Comparison of ENCODE assay signal across 8 mouse cellular contexts in the genomic region with DNA sequence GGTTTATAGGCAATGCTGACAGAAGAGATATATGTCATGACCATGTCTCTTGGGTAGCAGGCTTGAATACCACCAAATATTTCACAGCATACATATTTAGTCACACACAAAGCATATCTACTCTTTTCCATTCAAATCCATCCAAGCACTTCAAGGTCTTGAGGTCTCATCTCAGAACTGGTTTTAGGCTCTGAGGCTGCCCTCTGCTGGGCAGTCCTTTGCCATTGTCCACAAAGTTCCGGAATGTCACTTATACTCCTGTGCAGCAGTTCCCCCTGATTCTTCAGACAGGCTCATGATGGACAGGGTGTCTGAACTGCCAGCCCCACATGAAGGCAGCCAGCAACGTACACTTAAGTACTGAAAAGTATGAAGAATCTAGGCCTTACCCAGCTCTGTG. TPM values are rescaled to one million over a fixed set of nuclear protein-coding genes. Genes with fewer than 3 reads are reported as not detected.
DNase-seq lines count a peak whose midpoint lies in the region; ATAC-seq and TF ChIP-seq lines count a peak whose summit lies in the region.

No protein-coding gene starts in this region.

- peak; percentile 56 for DNase-seq in hindbrain, embryonic 14.5 days (ENCODE audit: low spot score)
- no peak for DNase-seq in CH12.LX (ENCODE audit: extremely low read depth)
- peak; percentile 69 for DNase-seq in adrenal gland, postnatal 14 days
- peak; percentile 26 for DNase-seq in limb, embryonic 14.5 days (ENCODE audit: low spot score)
- DNase-seq in frontal cortex, postnatal 25 days (ENCODE audit: low spot score in 2 of 2) = no peak
- DNase-seq in layer of hippocampus, adult 11-12 months (ENCODE audit: low spot score) = no peak
- DNase-seq in cerebellum, adult 9-11 months = no peak

- no peaks in the 10 kb centered on the region for H3K79me2 ChIP-seq in CH12.LX (replicated peaks; ENCODE audit: control insufficient read depth, extremely low read depth, insufficient read depth, poor library complexity, severe bottlenecking)

- no peaks in the 10 kb centered on the region for H3K27me3 ChIP-seq in hindbrain, embryonic 14.5 days (ENCODE audit: control insufficient read depth, insufficient read depth, low read length)
- peaks cover 9% of the 10 kb centered on the region for H3K27me3 ChIP-seq in hindbrain, embryonic 12.5 days
- no peaks in the 10 kb centered on the region for H3K27me3 ChIP-seq in CH12.LX (replicated peaks)
- peaks cover 16% of the 10 kb centered on the region for H3K27me3 ChIP-seq in limb, embryonic 14.5 days (ENCODE audit: control insufficient read depth, insufficient read depth, low read length)

- ATAC-seq in hindbrain, embryonic 14.5 days (ENCODE audit: low FRiP score) = no peak
- no peak for ATAC-seq in hindbrain, embryonic 12.5 days (ENCODE audit: low FRiP score)
- ATAC-seq in limb, embryonic 14.5 days (ENCODE audit: low FRiP score, low read depth) = no peak

- TF ChIP-seq RAD21 in CH12.LX (IDR thresholded peaks at IDR 0.05; ENCODE audit: low read depth, low read length) = peak; percentile 28

- TF ChIP-seq CTCF in CH12.LX (conservative IDR thresholded peaks at IDR 0.05 in 1 of 2, IDR thresholded peaks at IDR 0.05 in 1 of 2; ENCODE audit: low read depth in 2 of 2, low read length in 2 of 2) = peak in 1 of 2 experiments; percentile 63; a peak in 2 of 4 replicates

- in situ Hi-C loops in CH12.LX (cut with MboI; ENCODE audit: low pct_ligation_motif_present, low pct_unique_long_range_greater_than_20kb, low sequenced_read_pairs) = no loop called here

- H3K36me3 ChIP-seq in hindbrain, embryonic 14.5 days (replicated peaks; ENCODE audit: control insufficient read depth, insufficient read depth) = peaks cover 36% of the 10 kb centered on the region
- H3K36me3 ChIP-seq in hindbrain, embryonic 12.5 days = peaks cover 33% of the 10 kb centered on the region
- H3K36me3 ChIP-seq in CH12.LX (replicated peaks in 1 of 2; ENCODE audit: control insufficient read depth in 1 of 2, insufficient read depth in 1 of 2, low read length in 1 of 2) = peaks cover 28 to 42% of the 10 kb centered on the region in 2 experiments
- peaks cover 25% of the 10 kb centered on the region for H3K36me3 ChIP-seq in limb, embryonic 14.5 days (ENCODE audit: control insufficient read depth, insufficient read depth, low read length)

- H3K4me1 ChIP-seq in hindbrain, embryonic 14.5 days (replicated peaks; ENCODE audit: control insufficient read depth, insufficient read depth, low read length) = peaks cover 9% of the 10 kb centered on the region; the same call in 1 of the 2 replicates
- H3K4me1 ChIP-seq in hindbrain, embryonic 12.5 days = peaks cover 11% of the 10 kb centered on the region
- peaks cover 7 to 23% of the 10 kb centered on the region in 2 experiments for H3K4me1 ChIP-seq in CH12.LX (ENCODE audit: control insufficient read depth in 1 of 2, insufficient read depth in 2 of 2)
- peaks cover 5% of the 10 kb centered on the region for H3K4me1 ChIP-seq in limb, embryonic 14.5 days (ENCODE audit: control insufficient read depth, insufficient read depth, low read length)

- H3K9ac ChIP-seq in hindbrain, embryonic 14.5 days = no peak overlapping the region
- no peak overlapping the region for H3K9ac ChIP-seq in hindbrain, embryonic 12.5 days
- no peak overlapping the region for H3K9ac ChIP-seq in CH12.LX (ENCODE audit: insufficient read depth, low read depth)
- H3K9ac ChIP-seq in limb, embryonic 14.5 days (ENCODE audit: low read depth, low read length, severe bottlenecking) = no peak overlapping the region

- H3K27ac ChIP-seq in hindbrain, embryonic 14.5 days = no peak overlapping the region
- H3K27ac ChIP-seq in hindbrain, embryonic 12.5 days = no peak overlapping the region
- no peak overlapping the region for H3K27ac ChIP-seq in CH12.LX (ENCODE audit: insufficient read depth, low read depth)
- no peak overlapping the region for H3K27ac ChIP-seq in limb, embryonic 14.5 days (replicated peaks; ENCODE audit: low read depth, low read length)

- dilution Hi-C loops in CH12.LX (cut with MboI; ENCODE audit: extremely low pct_ligation_motif_present, extremely low pct_unique_long_range_greater_than_20kb, low sequenced_read_pairs) = no loop called here

- no peaks in the 10 kb centered on the region for H3K9me3 ChIP-seq in hindbrain, embryonic 14.5 days (ENCODE audit: control insufficient read depth, low read length)
- H3K9me3 ChIP-seq in hindbrain, embryonic 12.5 days (replicated peaks) = no peaks in the 10 kb centered on the region
- H3K9me3 ChIP-seq in CH12.LX (replicated peaks; ENCODE audit: low read length) = no peaks in the 10 kb centered on the region
- H3K9me3 ChIP-seq in limb, embryonic 14.5 days (ENCODE audit: control insufficient read depth, low read length) = no peaks in the 10 kb centered on the region

- no peak for TF ChIP-seq EP300 in CH12.LX (IDR thresholded peaks at IDR 0.05; ENCODE audit: low read length)

- H3K4me2 ChIP-seq in hindbrain, embryonic 14.5 days (replicated peaks) = no peak overlapping the region
- no peak overlapping the region for H3K4me2 ChIP-seq in hindbrain, embryonic 12.5 days (replicated peaks)
- H3K4me2 ChIP-seq in CH12.LX (ENCODE audit: insufficient read depth, low read depth, poor library complexity, severe bottlenecking) = no peak overlapping the region
- H3K4me2 ChIP-seq in limb, embryonic 14.5 days (replicated peaks; ENCODE audit: low read depth, low read length, severe bottlenecking) = no peak overlapping the region

- TF ChIP-seq POLR2A in CH12.LX (IDR thresholded peaks at IDR 0.05; ENCODE audit: low read depth, low read length) = no peak
- no peak for TF ChIP-seq POLR2A in limb, embryonic 14.5 days (IDR thresholded peaks at IDR 0.05; ENCODE audit: borderline replicate concordance, extremely low read depth, insufficient read depth, insufficient read length)

- no peak overlapping the region for H3K4me3 ChIP-seq in hindbrain, embryonic 14.5 days (replicated peaks; ENCODE audit: low read length)
- H3K4me3 ChIP-seq in hindbrain, embryonic 12.5 days = no peak overlapping the region
- no peak overlapping the region for H3K4me3 ChIP-seq in CH12.LX (replicated peaks in 1 of 3; ENCODE audit: low read depth in 2 of 3, low read length in 2 of 3, poor library complexity in 1 of 3)
- no peak overlapping the region for H3K4me3 ChIP-seq in limb, embryonic 14.5 days (replicated peaks; ENCODE audit: low read length)

- WGBS in hindbrain, embryonic 14.5 days = 54% methylated on average over 2 of the region's 2 CpGs
- WGBS in hindbrain, embryonic 12.5 days = 55% methylated on average over 2 of the region's 2 CpGs
- WGBS in limb, embryonic 14.5 days = 58% methylated on average over 2 of the region's 2 CpGs

TF ChIP-seq in CH12.LX, 34 proteins besides CTCF, POLR2A, EP300 and RAD21:
- TF ChIP-seq SMC3 (IDR thresholded peaks at IDR 0.05; ENCODE audit: low read depth, low read length) (peak; percentile 45), CHD2 (IDR thresholded peaks at IDR 0.05; ENCODE audit: low read length) (no peak), MAX (IDR thresholded peaks at IDR 0.05; ENCODE audit: low read length) (no peak), TCF12 (IDR thresholded peaks at IDR 0.05; ENCODE audit: low read depth, low read length) (no peak), GABPA (IDR thresholded peaks at IDR 0.05; ENCODE audit: insufficient replicate concordance, low read depth, low read length) (no peak), ZKSCAN1 (IDR thresholded peaks at IDR 0.05; ENCODE audit: borderline replicate concordance, low read depth, low read length) (no peak)
TF ChIP-seq in CH12.LX: peak in this region for 1.

RNA-seq across cellular contexts. Expression of gene Ccdc96, which starts 4.8 kb away (rescaled TPM):
- 2.5 and 2.9 TPM in 2 replicates for polyA plus RNA-seq in hindbrain, embryonic 14.5 days (2014; fragmentation: Nextera tagmentation; extraction: Ambion mirVana)
- polyA plus RNA-seq in hindbrain, embryonic 12.5 days (2016; fragmentation: Nextera tagmentation; extraction: Ambion mirVana) = 4.7 and 5.0 TPM in 2 replicates
- total RNA-seq in CH12.LX (2012; rRNA removed) = 0.34 and 0.38 TPM in 2 replicates
- total RNA-seq in CH12.LX (2014; rRNA removed) = 0.05 and 0.26 TPM in 2 replicates
- polyA plus RNA-seq in CH12.LX (2012; ENCODE audit: insufficient read length, low read depth) = 0.33 and 0.41 TPM in 2 replicates
- total RNA-seq in adrenal gland, postnatal 14 days (2021) = 0.49 and 0.52 TPM in 2 replicates
- polyA plus RNA-seq in limb, embryonic 14.5 days (2012; rRNA removed) = 0.09 and 0.11 TPM in 2 replicates
- polyA plus RNA-seq in limb, embryonic 14.5 days (2014; fragmentation: Nextera tagmentation; extraction: Ambion mirVana) = 0.08 and 0.15 TPM in 2 replicates

RNA-seq across cellular contexts. Expression of gene Tada2b, which starts 5.1 kb away (rescaled TPM):
- 5.2 and 5.6 TPM in 2 replicates for polyA plus RNA-seq in hindbrain, embryonic 14.5 days (2014; fragmentation: Nextera tagmentation; extraction: Ambion mirVana)
- polyA plus RNA-seq in hindbrain, embryonic 12.5 days (2016; fragmentation: Nextera tagmentation; extraction: Ambion mirVana) = 2.5 and 2.7 TPM in 2 replicates
- 3.0 and 4.0 TPM in 2 replicates for total RNA-seq in CH12.LX (2012; rRNA removed)
- total RNA-seq in CH12.LX (2014; rRNA removed) = 4.4 and 4.8 TPM in 2 replicates
- 12.5 and 13.8 TPM in 2 replicates for polyA plus RNA-seq in CH12.LX (2012; ENCODE audit: insufficient read length, low read depth)
- 36.4 and 37.6 TPM in 2 replicates for total RNA-seq in adrenal gland, postnatal 14 days (2021)
- 11.0 and 12.1 TPM in 2 replicates for polyA plus RNA-seq in limb, embryonic 14.5 days (2012; rRNA removed)
- 3.7 and 4.6 TPM in 2 replicates for polyA plus RNA-seq in limb, embryonic 14.5 days (2014; fragmentation: Nextera tagmentation; extraction: Ambion mirVana)

RNA-seq across cellular contexts. Expression of gene Grpel1, which starts 24.4 kb away (rescaled TPM):
- 46.0 and 47.4 TPM in 2 replicates for polyA plus RNA-seq in hindbrain, embryonic 14.5 days (2014; fragmentation: Nextera tagmentation; extraction: Ambion mirVana)
- polyA plus RNA-seq in hindbrain, embryonic 12.5 days (2016; fragmentation: Nextera tagmentation; extraction: Ambion mirVana) = 42.3 and 43.6 TPM in 2 replicates
- total RNA-seq in CH12.LX (2012; rRNA removed) = 37.4 and 43.9 TPM in 2 replicates
- total RNA-seq in CH12.LX (2014; rRNA removed) = 41.2 and 43.4 TPM in 2 replicates
- 57.8 and 59.7 TPM in 2 replicates for polyA plus RNA-seq in CH12.LX (2012; ENCODE audit: insufficient read length, low read depth)
- total RNA-seq in adrenal gland, postnatal 14 days (2021) = 93.6 and 94.2 TPM in 2 replicates
- 18.5 and 22.9 TPM in 2 replicates for polyA plus RNA-seq in limb, embryonic 14.5 days (2012; rRNA removed)
- 52.8 and 52.9 TPM in 2 replicates for polyA plus RNA-seq in limb, embryonic 14.5 days (2014; fragmentation: Nextera tagmentation; extraction: Ambion mirVana)

Comparison
In these comparisons a context has a peak if more than half of its experiments do, and no peak if none do; other contexts are left out.
1. DNase-seq: peak in hindbrain, embryonic 14.5 days (single experiment), adrenal gland, postnatal 14 days (single experiment) and limb, embryonic 14.5 days (single experiment); none in CH12.LX (single experiment), frontal cortex, postnatal 25 days (0 of 2), layer of hippocampus, adult 11-12 months (single experiment) and cerebellum, adult 9-11 months (single experiment).